Mouse (Mus musculus) mesoderm, embryonic 11.5 days (tissue): ENCODE measurements around the gene Nodal.
A peak's percentile ranks its signal among the peaks of the same experiment; 100 is the strongest.
"Not testable (repeated sequence)": the region's sequence is repeated elsewhere in the genome, so short reads cannot be mapped to it uniquely, and the experiment has no call there.

Experiments used
- DNase-seq: peaks from one replicate; pipeline ENCODE4 v3.0.0-alpha.2; 2012; ENCODE audit warnings: low read depth, low spot score

Nodal gene

DNA sequence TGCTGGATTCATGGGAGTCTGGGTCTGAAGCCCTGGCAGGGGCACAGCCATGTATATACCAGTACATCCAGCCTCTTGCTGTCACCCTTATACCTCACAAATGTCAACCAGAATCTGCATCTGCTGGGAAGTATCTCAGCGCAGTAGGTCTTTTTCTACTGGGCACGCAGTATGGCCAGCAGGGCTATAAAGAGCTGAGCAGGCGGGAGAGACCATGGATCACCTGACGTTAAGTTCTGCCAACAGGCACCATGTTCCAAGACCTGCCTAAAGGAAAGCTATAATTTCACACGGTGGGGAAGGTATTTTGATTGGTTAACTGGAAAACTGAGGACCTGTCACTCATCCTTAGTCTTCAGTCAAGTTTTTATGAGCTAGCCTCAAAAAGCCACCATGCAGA is 11.3 kb downstream of the Nodal start:
- no peak for DNase-seq

DNA sequence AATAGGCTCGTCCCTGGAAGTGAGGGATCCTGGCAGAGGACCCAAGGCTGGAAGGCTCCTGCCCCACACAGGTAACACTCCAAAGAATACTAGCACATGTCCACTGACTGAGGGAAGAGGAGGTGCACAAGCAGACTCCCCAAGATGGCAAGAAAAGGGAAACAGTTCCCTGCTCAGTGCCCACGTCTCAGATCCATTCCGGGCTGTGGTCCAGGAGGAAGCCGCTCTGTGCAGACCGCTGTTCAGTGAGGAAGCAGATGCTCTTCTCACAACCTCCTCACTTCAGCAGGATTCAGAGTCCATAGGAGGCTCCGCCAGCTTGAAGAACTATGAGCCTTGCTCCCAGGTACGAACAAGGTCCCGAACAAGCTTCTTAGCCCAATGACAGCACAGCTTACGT is 13.6 kb downstream of the Nodal start:
- DNase-seq, result no peak

DNA sequence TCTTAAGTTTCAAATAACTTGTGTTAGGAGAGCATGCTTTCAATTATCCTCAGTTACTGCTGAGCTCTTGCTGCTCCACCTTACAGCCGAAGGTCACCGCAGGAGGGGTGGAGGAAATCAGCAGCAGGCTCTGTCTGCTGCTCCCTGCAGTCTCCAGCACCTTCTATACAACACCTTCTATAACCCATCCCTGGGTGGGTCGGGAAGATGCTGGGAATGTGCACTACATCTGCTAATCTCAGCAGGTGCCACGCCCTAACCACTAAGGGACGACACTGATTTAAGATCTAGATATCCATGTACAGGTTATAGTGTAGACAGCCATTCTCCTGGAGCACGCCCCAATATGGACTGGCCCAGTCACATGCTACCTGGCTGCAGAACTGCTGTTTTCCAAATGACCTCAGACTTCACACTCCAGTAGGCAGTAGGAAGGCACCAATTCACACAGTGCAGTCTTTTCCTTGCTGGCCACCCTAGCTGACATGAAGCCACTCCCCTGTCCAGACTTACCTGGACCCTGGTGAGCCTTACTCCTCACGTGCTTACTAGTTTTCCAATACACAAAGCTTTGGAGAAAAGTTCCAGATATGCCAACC is 22.5 kb downstream of the Nodal start:
- no peak for DNase-seq

DNA sequence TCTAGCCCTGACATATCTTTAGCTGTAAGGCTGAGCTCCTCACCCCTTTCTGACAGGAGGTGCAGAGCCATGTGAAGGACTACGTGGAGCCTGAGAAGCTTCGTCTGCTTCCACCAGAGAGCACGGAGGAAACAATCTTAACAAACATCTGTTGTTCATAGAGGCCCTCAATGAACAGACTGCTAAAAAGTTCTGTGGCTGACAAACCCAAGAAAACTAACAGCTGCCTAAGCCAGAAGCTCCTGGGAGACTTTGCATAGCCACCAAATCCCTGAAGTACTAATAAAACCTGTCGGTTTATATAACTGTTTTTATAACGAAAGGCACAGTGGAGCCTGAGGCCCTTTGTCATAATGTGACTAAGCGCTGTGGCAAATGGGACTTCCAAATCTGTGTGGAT is 25.7 kb downstream of the Nodal start:
- no peak for DNase-seq

DNA sequence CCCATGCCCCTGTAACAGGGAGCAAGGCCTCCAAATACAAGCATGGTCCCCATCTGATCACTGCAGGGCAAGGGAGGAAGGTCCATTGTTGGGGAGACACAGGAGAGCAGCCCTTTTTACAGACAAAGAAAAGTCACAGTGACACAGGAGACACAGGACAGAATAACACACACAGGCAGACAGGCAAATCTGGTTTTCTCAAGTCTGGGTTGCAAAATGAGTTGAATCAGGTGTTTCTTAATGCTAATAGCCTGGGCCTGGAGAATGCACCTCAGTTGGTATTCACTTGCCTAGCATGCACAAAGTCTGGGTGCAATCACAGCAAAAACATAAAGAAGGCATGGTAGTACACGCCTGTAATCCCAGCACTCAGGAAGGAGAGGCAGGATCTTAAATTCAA is 26.1 kb downstream of the Nodal start:
- DNase-seq, result no peak

DNA sequence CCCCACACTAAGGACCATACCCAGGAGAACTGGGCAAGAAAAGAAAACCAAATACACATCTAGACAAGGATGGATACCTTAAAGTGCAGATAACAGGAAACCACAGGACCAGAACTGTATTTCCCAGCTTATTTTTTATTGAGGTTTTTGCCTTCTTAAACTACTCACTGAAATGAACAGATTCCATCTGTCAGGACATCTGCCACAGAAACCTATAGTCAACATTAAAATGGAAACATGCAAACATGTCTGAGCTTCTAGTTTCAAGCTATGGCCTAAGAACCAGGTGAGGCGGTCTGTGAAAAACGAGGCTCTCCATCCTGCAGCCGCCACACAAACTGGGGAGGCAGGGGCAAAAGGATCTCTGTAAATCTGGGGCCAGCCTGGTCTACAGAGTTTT is 27.2 kb downstream of the Nodal start:
- DNase-seq, result no peak

DNA sequence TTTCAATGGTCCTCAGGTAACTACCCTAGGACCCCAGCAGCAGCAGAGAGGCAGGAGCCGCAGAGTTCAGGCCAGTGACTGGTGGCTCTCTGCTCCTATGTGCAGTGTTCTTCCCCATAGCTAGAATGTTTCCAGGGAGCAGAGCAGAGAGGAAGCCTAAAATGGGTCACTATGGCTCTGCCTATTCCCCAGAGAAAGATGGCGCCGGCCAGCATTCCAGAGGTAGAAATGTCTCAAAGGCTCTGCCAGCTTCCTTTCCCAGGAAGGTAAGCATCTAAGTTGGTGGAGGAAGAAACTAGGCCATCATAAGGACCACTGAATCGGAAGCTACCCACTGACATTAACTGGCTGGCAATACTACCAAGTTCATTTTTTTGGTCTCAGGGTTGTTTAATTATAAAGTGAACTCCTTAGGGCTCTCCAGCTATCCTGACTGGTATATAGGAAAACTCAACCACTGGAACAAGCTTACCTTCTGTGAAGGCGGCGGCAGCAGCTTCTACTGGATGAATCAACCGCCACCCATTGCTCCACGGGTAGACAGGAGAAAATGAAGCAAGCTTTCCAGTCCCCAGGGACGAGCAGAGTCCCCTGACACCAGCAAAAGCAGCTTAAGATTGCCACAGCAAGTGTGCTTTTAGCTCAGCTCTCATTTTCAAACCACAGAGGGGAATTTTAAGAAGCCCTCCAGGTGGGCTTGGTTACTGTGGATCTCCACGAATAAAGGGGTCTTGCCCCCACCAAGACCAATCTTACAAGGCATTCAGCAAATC is 30.0 kb downstream of the Nodal start:
- no peak for DNase-seq

DNA sequence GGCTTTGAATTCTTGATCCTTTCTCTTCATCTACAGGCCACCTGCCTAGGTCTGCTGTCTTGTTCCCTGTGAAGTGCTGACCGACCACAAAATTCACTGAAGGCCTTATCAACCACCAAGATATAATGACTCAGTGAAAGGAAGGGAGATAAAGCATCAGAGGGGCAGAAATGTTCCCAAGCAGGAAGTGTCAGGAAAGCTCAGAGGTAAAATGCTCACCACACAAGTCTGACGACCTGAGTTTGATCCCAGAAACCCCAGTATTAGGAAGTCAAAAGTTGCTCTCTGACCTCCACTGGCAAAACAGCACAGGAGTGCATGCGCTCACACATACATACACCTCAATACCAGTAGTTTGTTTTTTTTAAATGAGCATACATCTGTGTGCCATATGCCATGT is 31.1 kb downstream of the Nodal start:
- DNase-seq, result no peak

DNA sequence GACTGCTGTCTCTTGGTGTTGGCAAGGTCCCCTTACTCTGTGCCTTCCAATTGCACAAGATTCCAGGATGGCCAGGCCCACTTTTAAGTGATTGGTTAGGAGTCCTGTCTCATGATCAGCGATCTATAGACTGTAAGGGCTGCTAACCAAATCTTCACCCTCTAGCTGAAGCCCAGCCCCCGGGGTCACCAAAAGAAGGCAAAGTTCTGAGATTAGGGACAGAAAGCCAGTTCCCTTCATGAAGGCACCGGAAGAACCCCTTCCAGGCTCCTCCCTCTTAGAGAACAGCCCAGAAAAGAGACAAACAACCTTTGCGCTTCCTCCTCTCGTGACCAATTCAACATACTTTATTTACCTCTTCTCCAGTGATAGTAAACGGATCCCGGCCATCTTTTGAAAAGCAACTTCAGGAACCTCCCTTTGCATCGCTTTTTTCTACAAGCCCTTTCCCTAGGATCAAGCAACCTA is 33.7 kb downstream of the Nodal start:
- DNase-seq, result peak; percentile 12

DNA sequence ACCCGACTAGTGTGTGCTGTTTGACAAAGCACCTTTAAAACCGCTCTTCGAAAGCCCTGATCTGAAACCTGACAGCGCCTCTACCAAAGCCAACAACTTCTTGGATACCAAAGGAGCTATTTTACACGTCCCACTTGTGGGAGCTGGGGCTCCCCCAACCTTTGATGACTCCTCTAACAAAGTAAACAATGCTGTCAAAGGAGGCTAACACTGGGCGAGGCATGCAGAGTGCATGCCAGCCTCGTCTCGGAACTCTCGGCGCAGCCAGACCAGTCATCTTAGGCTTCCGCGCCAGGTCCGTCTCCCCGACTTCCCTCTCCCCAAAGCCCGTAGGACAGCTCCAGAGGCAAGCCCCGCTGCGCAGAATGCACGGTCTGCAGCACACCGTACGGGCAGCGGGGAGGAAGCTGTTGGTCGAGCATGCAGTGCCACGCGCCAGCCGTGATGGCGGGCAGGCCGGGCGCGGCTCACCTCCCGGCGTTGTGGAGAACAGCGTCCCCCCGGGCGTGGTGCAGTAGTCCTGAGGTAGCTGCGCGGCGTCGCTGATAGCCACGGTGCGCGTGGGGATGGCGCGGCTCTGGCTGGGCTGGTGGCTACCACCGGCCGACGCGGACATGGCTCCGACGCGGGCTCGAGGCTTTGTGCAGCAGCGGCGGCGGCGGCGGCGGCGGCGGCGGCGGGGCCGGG is 34.3 kb downstream of the Nodal start:
- no peak for DNase-seq

DNA sequence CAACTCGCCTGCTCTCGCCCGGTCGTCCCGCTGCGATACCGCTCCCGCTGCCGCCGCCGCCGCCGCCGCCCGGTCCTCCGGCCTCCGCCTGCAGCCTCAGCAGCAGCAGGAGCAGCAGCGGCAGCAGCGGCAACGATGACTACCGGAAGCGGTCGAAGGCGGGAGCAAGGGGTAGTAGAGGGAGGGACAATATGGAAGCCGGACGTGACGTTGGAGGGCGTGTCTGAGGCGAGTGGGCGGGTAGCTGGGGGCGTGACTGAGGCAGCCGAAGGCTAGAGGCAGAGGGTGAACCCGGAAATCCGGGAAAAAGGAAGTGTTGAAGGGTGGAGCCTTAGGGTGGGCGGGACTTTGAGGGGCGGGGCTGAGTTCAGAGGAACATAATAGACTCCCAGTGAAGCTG is 34.9 kb downstream of the Nodal start, which contains the start of gene Eif4ebp2:
Gene Eif4ebp2, minus strand, starts transcription at position 17 of the 400 bp plus-strand sequence.
- DNase-seq, result peak; percentile 98

DNA sequence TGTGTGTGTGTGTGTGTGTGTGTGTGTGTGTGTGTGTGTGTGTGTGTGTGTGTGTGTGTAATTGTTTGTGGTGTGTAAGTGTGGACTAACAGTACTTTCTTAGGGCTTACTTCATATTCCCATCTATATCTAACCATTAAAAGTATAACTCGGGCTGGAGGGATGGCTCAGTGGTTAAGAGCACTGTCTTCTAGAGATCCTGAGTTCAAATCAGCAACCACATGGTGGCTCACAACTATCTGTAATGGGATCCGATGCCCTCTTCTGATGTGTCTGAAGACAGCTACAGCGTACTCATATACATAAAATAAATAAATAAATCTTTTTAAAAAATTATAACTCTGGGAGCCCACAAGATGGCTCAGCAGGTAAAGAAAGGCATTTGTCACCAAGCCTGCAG is 35.4 kb downstream of the Nodal start:
- DNase-seq, result not testable (repeated sequence)

DNA sequence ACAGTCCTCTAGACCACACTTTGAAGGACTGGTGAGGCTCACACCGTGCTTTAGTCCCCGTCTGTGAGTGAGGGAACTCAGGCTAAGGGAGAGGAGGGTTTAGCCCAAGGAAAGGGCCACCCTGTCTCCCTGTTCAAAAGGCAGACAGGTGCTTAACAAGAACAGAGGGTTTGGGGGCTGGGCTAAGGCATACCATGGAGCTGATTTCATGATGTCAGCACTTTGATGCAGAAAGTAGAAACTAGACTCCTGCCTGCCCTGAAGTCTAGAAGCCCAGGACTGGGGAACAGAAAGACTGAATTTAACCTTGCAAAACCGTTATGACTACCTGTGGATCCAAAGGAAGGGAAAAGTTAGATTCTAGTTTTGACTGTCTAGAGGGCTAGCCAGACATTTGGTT is 39.4 kb downstream of the Nodal start:
- no peak for DNase-seq

DNA sequence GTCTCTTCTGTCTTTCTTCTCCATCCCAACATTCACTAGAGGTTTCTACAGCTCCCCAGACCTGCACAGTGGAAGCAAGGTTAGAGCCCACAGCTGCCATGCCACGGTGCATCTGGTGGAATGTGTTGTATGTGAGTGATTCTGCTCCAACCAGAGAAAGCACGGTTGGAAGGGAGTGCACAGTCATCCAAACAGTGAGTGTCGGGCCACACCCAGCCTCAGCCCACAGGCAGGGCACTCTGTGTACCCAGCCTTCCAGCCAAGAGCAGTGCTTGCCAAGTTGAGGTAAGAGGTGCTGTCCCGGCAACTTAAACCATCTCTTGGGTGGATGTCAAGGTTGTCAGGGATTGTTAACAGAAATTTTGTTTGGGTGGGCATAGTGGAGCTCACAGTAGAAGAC is 47.2 kb downstream of the Nodal start:
- DNase-seq, result no peak

DNA sequence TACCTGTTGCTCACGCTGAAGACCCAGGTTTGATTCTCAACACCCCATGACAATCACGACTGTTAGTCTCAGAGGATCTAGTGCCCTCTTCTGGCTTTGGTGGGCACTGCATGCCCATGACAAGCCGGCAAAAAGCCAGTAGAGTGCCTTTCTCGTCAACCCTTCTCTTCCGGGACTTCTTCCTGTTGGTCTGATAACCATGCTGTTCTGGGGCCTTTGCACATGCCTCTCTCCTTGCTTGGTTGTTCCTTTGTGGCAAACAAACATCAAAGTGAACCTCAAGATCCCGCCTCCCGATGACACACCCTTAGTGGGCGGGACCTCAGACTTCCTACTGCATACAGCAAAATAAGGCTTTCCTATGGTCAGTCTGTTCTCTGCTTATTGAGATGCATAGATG is 48.5 kb downstream of the Nodal start:
- DNase-seq, result no peak

DNA sequence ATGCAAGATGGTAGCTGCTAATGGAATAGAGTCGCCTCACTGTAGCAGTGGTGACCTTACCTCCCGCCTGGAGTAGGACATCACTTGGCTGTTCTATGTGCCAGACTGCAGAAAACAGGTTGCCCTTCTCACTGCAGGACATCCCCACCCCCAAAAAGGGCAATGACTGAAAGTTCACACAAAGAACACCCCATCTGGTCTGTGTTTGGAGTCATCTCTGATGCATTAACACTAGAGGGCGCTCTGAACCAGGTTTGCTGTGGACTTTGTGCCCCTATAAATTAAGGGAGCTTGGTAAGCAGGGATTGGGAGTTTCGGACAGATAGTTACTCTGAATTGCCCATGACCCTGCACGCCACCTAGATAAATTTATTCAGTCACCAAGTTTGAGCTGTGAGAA is 49.1 kb downstream of the Nodal start:
- peak; percentile 69 for DNase-seq

DNA sequence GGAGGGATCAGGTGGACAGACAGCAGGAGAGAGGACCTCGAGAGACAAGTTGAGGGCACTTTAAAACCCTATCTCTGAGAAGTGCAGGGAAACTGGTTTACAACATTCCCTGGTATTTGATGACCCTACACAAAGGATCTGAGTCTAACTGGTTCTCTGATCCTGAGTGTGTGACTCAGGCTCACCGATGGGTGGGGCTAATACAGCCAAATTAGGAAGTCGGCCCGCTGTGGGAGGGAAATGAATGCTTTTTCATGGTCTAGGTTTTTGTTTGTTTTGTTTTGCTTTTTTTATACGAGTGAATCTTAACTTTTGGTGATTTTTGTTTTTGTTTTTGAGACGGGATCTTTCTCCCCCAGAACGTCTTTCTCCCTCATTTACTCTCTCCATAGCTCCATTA is 51.1 kb downstream of the Nodal start:
- DNase-seq, result no peak

DNA sequence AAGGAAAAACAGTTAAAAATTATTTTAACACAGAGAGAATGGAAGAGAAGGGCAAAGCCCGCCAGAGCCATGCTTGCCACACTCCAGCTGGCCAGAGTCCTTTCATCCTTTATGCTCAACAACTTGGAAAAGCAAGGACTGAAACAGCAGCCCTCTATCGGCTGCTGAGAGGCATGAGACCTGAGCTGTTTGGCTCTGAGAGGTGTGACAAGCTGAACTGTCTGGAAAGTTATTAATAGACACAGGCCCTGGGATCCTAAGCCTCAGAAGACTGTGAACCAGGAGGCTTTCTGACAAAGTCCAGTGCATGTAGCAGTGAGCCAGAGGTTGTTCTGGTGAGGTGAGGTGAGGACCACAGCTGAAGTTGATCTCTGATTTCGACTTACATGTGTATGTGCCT is 55.9 kb downstream of the Nodal start:
- no peak for DNase-seq

DNA sequence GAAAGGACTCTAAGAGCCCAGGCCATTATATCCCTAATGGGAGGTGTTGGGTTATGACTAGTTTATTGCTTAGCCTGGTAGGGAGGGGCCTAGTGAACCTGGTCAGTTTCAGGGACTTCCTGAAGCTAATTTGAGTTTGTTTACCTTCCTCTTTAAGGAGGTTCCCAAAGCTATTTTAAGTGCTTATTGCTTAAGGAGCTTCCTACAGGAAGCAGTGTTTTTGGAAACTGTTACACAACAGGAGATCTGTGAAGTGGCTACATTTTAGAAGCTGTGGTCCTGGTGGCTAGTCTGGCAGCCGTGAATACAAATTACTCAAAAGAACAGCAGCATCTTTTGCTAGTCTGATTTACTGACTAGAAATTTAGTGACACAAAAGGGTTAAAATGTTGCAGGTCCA is 56.6 kb downstream of the Nodal start:
- no peak for DNase-seq
